Mouse (Mus musculus): ENCODE measurements around the gene Ifi35. TPM values are rescaled to one million over a fixed set of nuclear protein-coding genes. Genes with fewer than 3 reads are reported as not detected.
A peak's percentile ranks its signal among the peaks of the same experiment; 100 is the strongest.

Gene Ifi35
- total RNA-seq (2014; rRNA removed; ENCODE audit: low replicate concordance) (26.3 and 28.9 TPM in 2 replicates), polyA plus RNA-seq (2015; fragmentation: Nextera tagmentation; extraction: Ambion mirVana) (23.9 and 24.2 TPM in 2 replicates)

GRCm38 (mm10) chr11:101448274-101448746, at the start of gene Ifi35:
Gene Ifi35 (plus strand): TSS chr11:101448407.
- H3K4me1 ChIP-seq (ENCODE audit: control insufficient read depth, insufficient read depth), result peaks cover 15% of the 10 kb centered on the region
- peak; percentile 89 for DNase-seq (ENCODE audit: low spot score)
- H3K9me3 ChIP-seq (replicated peaks; ENCODE audit: control insufficient read depth, low read length), result no peaks in the 10 kb centered on the region

GRCm38 (mm10) chr11:101415306-101415705, 32.9 kb upstream of the Ifi35 start:
- no peak overlapping the region for H3K9ac ChIP-seq (replicated peaks; ENCODE audit: low read depth, low read length)
- DNase-seq (ENCODE audit: low spot score) (no peak), ATAC-seq (ENCODE audit: insufficient read depth, low read depth) (no peak)
- no peaks in the 10 kb centered on the region for H3K9me3 ChIP-seq (replicated peaks; ENCODE audit: control insufficient read depth, low read length)
- H3K27ac ChIP-seq (ENCODE audit: low read depth), result no peak overlapping the region
- peaks cover 23% of the 10 kb centered on the region for H3K36me3 ChIP-seq (replicated peaks; ENCODE audit: control insufficient read depth, insufficient read depth, low read length)
- H3K4me2 ChIP-seq (ENCODE audit: low read depth, low read length), result no peak overlapping the region
- TF ChIP-seq EP300 (IDR thresholded peaks at IDR 0.05; ENCODE audit: low read depth), result no peak
- TF ChIP-seq CTCF (IDR thresholded peaks at IDR 0.05; ENCODE audit: low read depth), result no peak
- H3K4me1 ChIP-seq (ENCODE audit: control insufficient read depth, insufficient read depth), result 0 out of 2 replicates have a peak, but pooled peaks cover 8% of the 10 kb centered on the region
- WGBS, result 93% methylated on average over 2 of the region's 2 CpGs
- H3K4me3 ChIP-seq (ENCODE audit: low read depth, low read length), result no peak overlapping the region
- no peaks in the 10 kb centered on the region for H3K27me3 ChIP-seq (ENCODE audit: control insufficient read depth, insufficient read depth, low read length)

More at GRCm38 (mm10) chr11:101448274-101448746, at the start of gene Ifi35:
- peak; percentile 78 for ATAC-seq (ENCODE audit: insufficient read depth, low read depth)
- Histone ChIP-seq H3K27me3 (ENCODE audit: control insufficient read depth, insufficient read depth, low read length) (no peaks in the 10 kb centered on the region), H3K4me2 (ENCODE audit: low read depth, low read length) (peak within 1 kb of the TSS; percentile 68), H3K27ac (ENCODE audit: low read depth) (peak within 1 kb of the TSS; percentile 92), H3K4me3 (ENCODE audit: low read depth, low read length) (peak within 1 kb of the TSS; percentile 78), H3K9ac (replicated peaks; ENCODE audit: low read depth, low read length) (peak within 1 kb of the TSS; percentile 72), H3K36me3 (replicated peaks; ENCODE audit: control insufficient read depth, insufficient read depth, low read length) (peaks cover 22% of the 10 kb centered on the region)
- TF ChIP-seq EP300 (IDR thresholded peaks at IDR 0.05; ENCODE audit: low read depth) (no peak), CTCF (IDR thresholded peaks at IDR 0.05; ENCODE audit: low read depth) (no peak)
- whole genome bisulfite sequencing, result 9% methylated on average over 10 of the region's 10 CpGs

GRCm38 (mm10) chr11:101416433-101417100, 31.6 kb upstream of the Ifi35 start:
- 1% methylated on average over 11 of the region's 11 CpGs for WGBS
- ATAC-seq (ENCODE audit: insufficient read depth, low read depth), result no peak
- Histone ChIP-seq H3K4me1 (ENCODE audit: control insufficient read depth, insufficient read depth) (0 out of 2 replicates have a peak, but pooled peaks cover 8% of the 10 kb centered on the region), H3K4me3 (ENCODE audit: low read depth, low read length) (peak overlapping the region; percentile 88), H3K9ac (replicated peaks; ENCODE audit: low read depth, low read length) (peak overlapping the region; percentile 85), H3K36me3 (replicated peaks; ENCODE audit: control insufficient read depth, insufficient read depth, low read length) (peaks cover 13% of the 10 kb centered on the region), H3K4me2 (ENCODE audit: low read depth, low read length) (peak overlapping the region; percentile 80), H3K27ac (ENCODE audit: low read depth) (peak overlapping the region; percentile 66), H3K27me3 (ENCODE audit: control insufficient read depth, insufficient read depth, low read length) (no peaks in the 10 kb centered on the region), H3K9me3 (replicated peaks; ENCODE audit: control insufficient read depth, low read length) (no peaks in the 10 kb centered on the region)
- DNase-seq (ENCODE audit: low spot score), result no peak
- TF ChIP-seq CTCF (IDR thresholded peaks at IDR 0.05; ENCODE audit: low read depth) (no peak), EP300 (IDR thresholded peaks at IDR 0.05; ENCODE audit: low read depth) (no peak)

- 0 out of 2 replicates have a peak, but pooled peaks cover 8% of the 10 kb centered on the region for H3K4me1 ChIP-seq (ENCODE audit: control insufficient read depth, insufficient read depth)
- peak within 1 kb of the TSS; percentile 88 for H3K4me3 ChIP-seq (ENCODE audit: low read depth, low read length)
- no peaks in the 10 kb centered on the region for H3K27me3 ChIP-seq (ENCODE audit: control insufficient read depth, insufficient read depth, low read length)
- peak; percentile 82 for ATAC-seq (ENCODE audit: insufficient read depth, low read depth)
- H3K9ac ChIP-seq (replicated peaks; ENCODE audit: low read depth, low read length), result peak within 1 kb of the TSS; percentile 85
- peak; percentile 66 for DNase-seq (ENCODE audit: low spot score)
- TF ChIP-seq EP300 (IDR thresholded peaks at IDR 0.05; ENCODE audit: low read depth) (no peak), CTCF (IDR thresholded peaks at IDR 0.05; ENCODE audit: low read depth) (no peak)
- no peaks in the 10 kb centered on the region for H3K9me3 ChIP-seq (replicated peaks; ENCODE audit: control insufficient read depth, low read length)
- peak within 1 kb of the TSS; percentile 66 for H3K27ac ChIP-seq (ENCODE audit: low read depth)
- WGBS, result under 1% methylated on average over 45 of the region's 45 CpGs
- H3K4me2 ChIP-seq (ENCODE audit: low read depth, low read length), result peak within 1 kb of the TSS; percentile 80
- peaks cover 16% of the 10 kb centered on the region for H3K36me3 ChIP-seq (replicated peaks; ENCODE audit: control insufficient read depth, insufficient read depth, low read length)
Observed at GRCm38 (mm10) chr11:101417101-101417855, 30.9 kb upstream of the Ifi35 start, which contains the start of gene Aarsd1. Gene Aarsd1 (minus strand): TSS chr11:101417615.

GRCm38 (mm10) chr11:101418991-101419390, 29.2 kb upstream of the Ifi35 start:
- Histone ChIP-seq H3K4me3 (ENCODE audit: low read depth, low read length) (no peak overlapping the region), H3K4me2 (ENCODE audit: low read depth, low read length) (no peak overlapping the region), H3K36me3 (replicated peaks; ENCODE audit: control insufficient read depth, insufficient read depth, low read length) (peaks cover 12% of the 10 kb centered on the region; the same call in 1 of the 2 replicates), H3K27me3 (ENCODE audit: control insufficient read depth, insufficient read depth, low read length) (no peaks in the 10 kb centered on the region), H3K9me3 (replicated peaks; ENCODE audit: control insufficient read depth, low read length) (no peaks in the 10 kb centered on the region), H3K9ac (replicated peaks; ENCODE audit: low read depth, low read length) (no peak overlapping the region), H3K4me1 (ENCODE audit: control insufficient read depth, insufficient read depth) (0 out of 2 replicates have a peak, but pooled peaks cover 8% of the 10 kb centered on the region), H3K27ac (ENCODE audit: low read depth) (no peak overlapping the region)
- 59% methylated on average over 6 of the region's 6 CpGs for WGBS
- TF ChIP-seq CTCF (IDR thresholded peaks at IDR 0.05; ENCODE audit: low read depth) (no peak), EP300 (IDR thresholded peaks at IDR 0.05; ENCODE audit: low read depth) (no peak)
- no peak for DNase-seq (ENCODE audit: low spot score)
- no peak for ATAC-seq (ENCODE audit: insufficient read depth, low read depth)
